Comparison of ENCODE assay signal across 24 mouse cellular contexts in genomic region chr11:50097091-50097490, GRCm38 (mm10). TPM values are rescaled to one million over a fixed set of nuclear protein-coding genes. Genes with fewer than 3 reads are reported as not detected.
DNase-seq lines count a peak whose midpoint lies in the region; ATAC-seq lines count a peak whose summit lies in the region.
"Had no signal": no experiment of that assay in that cellular context is flagged by ENCODE, and none has a peak within 500 bp of the region (broad histone marks: within the 10 kb centered on the region; RNA-seq: fewer than 3 reads in every experiment).

No protein-coding gene starts in this region.

- no peaks in the 10 kb centered on the region for H3K27me3 ChIP-seq in liver, embryonic 12.5 days (replicated peaks)
- H3K27me3 ChIP-seq: forebrain, embryonic 13.5 days; heart, embryonic 12.5 days; heart, embryonic 15.5 days; hindbrain, embryonic 12.5 days; hindbrain, embryonic 15.5 days; Patski had no signal

- no peaks in the 10 kb centered on the region for H3K9me3 ChIP-seq in liver, embryonic 12.5 days (replicated peaks)
- H3K9me3 ChIP-seq: forebrain, embryonic 10.5 days; forebrain, embryonic 13.5 days; heart, embryonic 12.5 days; heart, embryonic 15.5 days; hindbrain, embryonic 12.5 days; hindbrain, embryonic 15.5 days had no signal

- no peaks in the 10 kb centered on the region for H3K4me1 ChIP-seq in liver, embryonic 12.5 days
- H3K4me1 ChIP-seq: forebrain, embryonic 10.5 days; forebrain, embryonic 13.5 days; hindbrain, embryonic 12.5 days had no signal

- WGBS in liver, embryonic 12.5 days (ENCODE audit: insufficient replicate concordance), result 76% methylated on average over 6 of the region's 6 CpGs

- H3K4me2 ChIP-seq in liver, embryonic 12.5 days, result no peak overlapping the region
- H3K4me2 ChIP-seq: forebrain, embryonic 13.5 days; heart, embryonic 12.5 days; heart, embryonic 15.5 days; hindbrain, embryonic 12.5 days; hindbrain, embryonic 15.5 days had no signal

- peak; percentile 63 for DNase-seq in cerebellum, adult 11 months
- peak; percentile 62 for DNase-seq in brain, adult 2 months (ENCODE audit: low read depth, low spot score)
- DNase-seq in cerebellum, adult 8-10 months, result peak; percentile 66
- DNase-seq in cerebellum, postnatal 25 days, result peak; percentile 77 to 78
- DNase-seq in Muller cell, postnatal 12 days (ENCODE audit: inconsistent ontology term), result no peak
- no peak for DNase-seq in right cerebral cortex, postnatal 10 days (ENCODE audit: low spot score in 2 of 2)
- DNase-seq: adrenal gland, postnatal 10 days; adrenal gland, postnatal 36 days; gastrocnemius, postnatal 14 days; heart, adult 18-20 months; heart, postnatal 14 days; heart, postnatal 4 days; kidney, adult 2 months had no signal

- no peak overlapping the region for H3K27ac ChIP-seq in liver, embryonic 12.5 days
- H3K27ac ChIP-seq: forebrain, embryonic 10.5 days; forebrain, embryonic 13.5 days; heart, embryonic 15.5 days; hindbrain, embryonic 12.5 days; hindbrain, embryonic 15.5 days had no signal

- no peak overlapping the region for H3K4me3 ChIP-seq in liver, embryonic 12.5 days
- H3K4me3 ChIP-seq: forebrain, embryonic 10.5 days; forebrain, embryonic 13.5 days; heart, embryonic 12.5 days; heart, embryonic 15.5 days; hindbrain, embryonic 12.5 days; hindbrain, embryonic 15.5 days had no signal

- no peak overlapping the region for H3K9ac ChIP-seq in liver, embryonic 12.5 days
- H3K9ac ChIP-seq: forebrain, embryonic 13.5 days; heart, embryonic 12.5 days; heart, embryonic 15.5 days; hindbrain, embryonic 12.5 days; hindbrain, embryonic 15.5 days had no signal

- ATAC-seq in cerebellum, adult (ENCODE audit: insufficient number of reproducible peaks, low FRiP score, low TSS enrichment), result no peak
- ATAC-seq in liver, embryonic 12.5 days, result no peak
- ATAC-seq: forebrain, embryonic 13.5 days; forebrain, embryonic 16.5 days; intestine, postnatal 0 days; Patski had no signal

- peaks cover 16% of the 10 kb centered on the region for H3K36me3 ChIP-seq in liver, embryonic 12.5 days

RNA-seq across cellular contexts. Expression of gene Tbc1d9b, which starts 34.1 kb away (rescaled TPM):
- polyA plus RNA-seq in liver, embryonic 12.5 days (2016; fragmentation: Nextera tagmentation; extraction: Ambion mirVana), result 20.2 and 20.3 TPM in 2 replicates

Comparison
In these comparisons a context has a peak if more than half of its experiments do, and no peak if none do; other contexts are left out.
1. DNase-seq: peak in cerebellum, adult 11 months (single experiment), brain, adult 2 months (single experiment), cerebellum, adult 8-10 months (single experiment) and cerebellum, postnatal 25 days (2 of 2); none in Muller cell, postnatal 12 days (single experiment) and right cerebral cortex, postnatal 10 days (0 of 2).